Mouse (Mus musculus) spleen, adult 2 months (tissue): Measurements from ENCODE around the gene Gm20379. TPM values are rescaled to one million over a fixed set of nuclear protein-coding genes. Genes with fewer than 3 reads are reported as not detected.

ENCODE experiments used
- DNase-seq, 2 experiments: peaks; one replicate each; pipeline versions ENCODE4 v3.0.0 to v3.0.0-alpha.2; 2012 to 2021; ENCODE audit warnings: low spot score in 2 of 2, low read depth in 1 of 2
- H3K27ac ChIP-seq: fragments of 200-500 bp; 2 replicates; pipeline ENCODE4 v1.5.1; 2012; ENCODE audit warnings: low read length, inconsistent platforms; ENCODE audit not compliant: insufficient read depth
- H3K27me3 ChIP-seq: fragments of 200-500 bp; 2 replicates; pipeline ENCODE4 v1.6.1; 2012; ENCODE audit warnings: mild to moderate bottlenecking, moderate library complexity, low read length, inconsistent platforms; ENCODE audit not compliant: control insufficient read depth, insufficient read depth
- H3K36me3 ChIP-seq: fragments of 200-500 bp; 2 replicates; pipeline ENCODE4 v1.6.1; 2012; ENCODE audit warnings: mild to moderate bottlenecking, low read length, inconsistent platforms; ENCODE audit not compliant: control insufficient read depth, insufficient read depth
- H3K4me1 ChIP-seq: fragments of 200-500 bp; 2 replicates; pipeline ENCODE4 v1.6.1; 2011; ENCODE audit warnings: inconsistent platforms; ENCODE audit not compliant: control insufficient read depth, insufficient read depth, insufficient read length
- H3K4me3 ChIP-seq: fragments of 200-500 bp; 2 replicates; pipeline ENCODE4 v1.5.1; 2011; ENCODE audit warnings: mild to moderate bottlenecking, inconsistent platforms; ENCODE audit not compliant: insufficient read depth, insufficient read length; ENCODE audit errors: extremely low read depth
- CTCF ChIP-seq: fragments of 200-500 bp; IDR thresholded peaks from 2 replicates; pipeline ENCODE4 v1.5.1; 2011; ENCODE audit warnings: mild to moderate bottlenecking, inconsistent platforms; ENCODE audit not compliant: insufficient read depth, insufficient read length, insufficient replicate concordance; ENCODE audit errors: extremely low read depth
- POLR2A ChIP-seq: fragments of 200-500 bp; IDR thresholded peaks from 2 replicates; pipeline ENCODE4 v1.6.1; 2011; ENCODE audit warnings: low read depth, low read length, inconsistent platforms
- WGBS: fragments of 180-500 bp; shearing (Covaris S2); methylation state at CpG from one replicate; pipeline ENCODE4 v1.1.7; 2018; 5-methylcytosine and 5-hydroxymethylcytosine counted together
- polyA plus RNA-seq: library from polyadenylated mRNA; depleted of rRNA; stranded (reverse); fragments of >200 nt; gene quantifications from 2 replicates; pipeline ENCODE4 v1.2.3, GENCODE M21; 2012

The Gm20379 gene
- polyA plus RNA-seq, 1 experiment = not detected

DNA sequence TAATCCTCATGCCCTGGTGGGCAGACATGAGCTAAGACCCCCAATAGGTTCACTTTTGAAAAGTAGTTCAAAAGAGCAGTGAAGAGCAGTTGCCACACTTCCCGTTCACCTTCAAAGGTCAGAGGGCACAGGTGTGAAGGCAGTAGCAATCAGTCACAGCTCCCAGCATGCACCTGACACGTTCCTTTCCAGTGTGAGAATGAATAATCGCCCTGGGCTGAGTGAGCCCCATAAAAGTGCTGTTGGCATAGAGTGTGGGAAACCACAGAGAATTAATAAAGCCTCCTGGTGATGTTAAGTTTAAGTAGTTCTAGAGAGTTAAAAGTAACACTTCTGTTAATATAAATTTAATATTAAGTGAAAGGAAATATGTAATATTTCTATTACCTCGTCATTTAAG, 14.2 kb upstream of the Gm20379 start:
- TF ChIP-seq CTCF (no peak), POLR2A (no peak)
- Histone ChIP-seq H3K36me3 (peaks cover 2% of the 10 kb centered on the region; the same call in 1 of the 2 replicates), H3K4me1 (peaks cover 3% of the 10 kb centered on the region; the same call in 1 of the 2 replicates), H3K27me3 (no peaks in the 10 kb centered on the region), H3K4me3 (no peak overlapping the region), H3K27ac (no peak overlapping the region)
- 79% methylated on average over 4 of the region's 4 CpGs for WGBS
- no peak for DNase-seq

DNA sequence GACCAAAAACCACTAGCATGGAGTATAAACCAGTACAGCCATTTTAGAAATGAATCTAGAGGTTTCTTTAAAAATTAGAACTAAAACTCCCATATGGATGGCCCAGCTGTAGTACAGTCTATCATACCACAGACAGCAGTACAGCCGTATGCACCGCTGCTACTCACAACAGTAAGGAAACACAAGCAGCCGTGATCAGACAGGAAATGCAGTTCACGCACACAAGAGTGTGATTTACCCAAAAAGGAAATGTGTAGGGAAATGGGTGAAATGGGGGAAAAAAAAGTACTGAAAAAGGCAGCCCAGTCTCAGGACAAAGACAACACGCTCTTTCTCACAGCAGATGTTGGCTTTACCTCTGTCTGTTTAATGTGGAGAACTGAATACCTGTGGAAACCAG, 11.9 kb upstream of the Gm20379 start:
- 27% methylated on average over 5 of the region's 5 CpGs for WGBS

DNA sequence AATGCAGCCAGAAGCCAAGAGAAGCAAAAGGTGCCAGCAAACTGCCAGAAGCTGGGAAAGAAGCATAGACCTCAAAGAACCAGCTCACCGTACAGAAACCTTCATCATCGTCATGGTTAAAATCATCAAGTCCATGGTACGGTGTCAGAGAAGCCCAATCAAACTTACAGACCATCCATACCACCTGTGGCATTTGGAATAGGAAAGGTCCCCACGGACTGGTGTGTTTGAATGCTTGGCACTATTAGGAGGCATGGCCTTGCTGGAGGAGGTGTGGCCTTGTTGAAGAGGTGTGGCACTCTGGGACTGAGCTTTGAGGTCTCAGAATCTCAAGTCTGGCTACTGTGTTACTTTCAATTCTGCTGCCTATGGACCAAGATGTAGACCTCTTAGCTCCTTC, 9.3 kb upstream of the Gm20379 start:
- no peak for TF ChIP-seq POLR2A
- no peak for TF ChIP-seq CTCF
- 96% methylated on average over 4 of the region's 4 CpGs for WGBS

More for the DNA sequence above, 11.9 kb upstream of the Gm20379 start:
- Histone ChIP-seq H3K4me3 (no peak overlapping the region), H3K36me3 (peaks cover 4% of the 10 kb centered on the region), H3K4me1 (peaks cover 3% of the 10 kb centered on the region; the same call in 1 of the 2 replicates), H3K27ac (no peak overlapping the region), H3K27me3 (no peaks in the 10 kb centered on the region)
- TF ChIP-seq CTCF (no peak), POLR2A (no peak)
- DNase-seq = peak in 1 of 2 experiments; percentile 14

DNA sequence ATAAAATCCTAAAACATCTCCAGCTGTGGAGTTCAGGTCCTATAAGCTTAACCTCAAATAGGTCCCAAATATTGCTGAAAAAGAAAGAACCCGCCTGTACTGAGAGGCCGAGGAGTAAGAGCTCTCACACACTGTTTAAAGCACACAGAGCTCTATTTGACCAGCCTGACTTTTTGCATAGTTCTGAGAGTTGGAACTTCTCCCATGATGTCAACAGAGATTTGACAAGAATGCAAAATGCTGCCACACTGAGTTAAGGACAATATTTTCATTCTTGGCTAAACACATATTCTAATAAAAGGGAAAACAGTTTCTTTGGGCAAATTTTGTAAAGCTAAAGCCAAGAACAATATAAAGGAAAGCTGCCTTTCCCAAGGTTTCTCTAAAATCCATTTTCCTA, 8.8 kb upstream of the Gm20379 start:
- H3K27me3 ChIP-seq = no peaks in the 10 kb centered on the region
- no peak overlapping the region for H3K4me3 ChIP-seq
- peaks cover 3% of the 10 kb centered on the region; the same call in 1 of the 2 replicates for H3K4me1 ChIP-seq
- no peak for TF ChIP-seq CTCF
- TF ChIP-seq POLR2A = no peak
- no peak overlapping the region for H3K27ac ChIP-seq
- peaks cover 4% of the 10 kb centered on the region; the same call in 1 of the 2 replicates for H3K36me3 ChIP-seq
- no peak for DNase-seq
- 89% methylated on average over 2 of the region's 2 CpGs for WGBS

More for the DNA sequence above, 9.3 kb upstream of the Gm20379 start:
- no peak overlapping the region for H3K27ac ChIP-seq
- peaks cover 3% of the 10 kb centered on the region; the same call in 1 of the 2 replicates for H3K4me1 ChIP-seq
- no peaks in the 10 kb centered on the region for H3K27me3 ChIP-seq
- H3K4me3 ChIP-seq = no peak overlapping the region
- no peak for DNase-seq
- peaks cover 4% of the 10 kb centered on the region; the same call in 1 of the 2 replicates for H3K36me3 ChIP-seq

DNA sequence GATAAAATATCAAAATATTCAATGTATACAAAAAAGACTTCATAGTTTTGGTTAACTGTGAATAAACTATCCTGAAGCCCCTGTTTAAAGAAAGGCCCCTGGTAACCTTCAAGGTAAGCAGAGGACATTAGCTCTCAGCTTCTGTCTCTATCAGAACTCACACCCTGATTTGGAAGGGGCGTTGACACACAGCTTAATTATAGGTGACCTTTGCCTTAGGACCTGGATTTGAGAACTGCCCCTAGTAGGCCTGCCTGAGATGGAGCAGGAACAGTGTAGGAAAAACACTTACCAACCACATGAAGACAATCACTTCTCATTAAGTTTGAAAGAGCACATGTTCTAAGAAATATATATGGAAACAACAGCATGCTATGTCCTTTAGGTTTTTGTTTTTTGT, 6.3 kb upstream of the Gm20379 start:
- 92% methylated on average over 1 of the region's 1 CpGs for WGBS
- H3K36me3 ChIP-seq = peaks cover 4% of the 10 kb centered on the region; the same call in 1 of the 2 replicates
- H3K27ac ChIP-seq = no peak overlapping the region
- TF ChIP-seq CTCF = no peak
- TF ChIP-seq POLR2A = no peak
- no peaks in the 10 kb centered on the region; the same call in 1 of the 2 replicates for H3K4me1 ChIP-seq
- no peak for DNase-seq
- H3K4me3 ChIP-seq = no peak overlapping the region
- H3K27me3 ChIP-seq = no peaks in the 10 kb centered on the region

DNA sequence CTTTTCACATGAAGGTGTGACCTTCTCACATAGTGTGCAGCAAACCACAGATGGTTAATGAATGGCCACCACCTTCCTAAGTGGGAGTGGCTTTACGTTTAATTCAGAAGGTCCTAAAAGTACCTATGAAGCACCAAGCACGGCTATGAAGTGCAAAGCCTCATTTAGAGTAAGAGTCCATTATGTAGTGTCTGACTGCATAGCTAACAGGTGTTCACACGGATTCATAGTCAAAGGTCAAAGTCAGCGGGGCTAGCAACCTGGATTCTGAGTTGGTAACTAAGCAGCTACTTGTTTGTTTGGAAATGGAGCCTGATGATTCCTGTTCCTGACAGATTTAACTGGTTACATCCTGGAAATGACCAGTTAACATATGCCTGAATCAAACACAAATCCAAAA, 4.0 kb upstream of the Gm20379 start:
- H3K27ac ChIP-seq = no peak overlapping the region
- 90% methylated on average over 4 of the region's 4 CpGs for whole genome bisulfite sequencing
- no peak for DNase-seq

DNA sequence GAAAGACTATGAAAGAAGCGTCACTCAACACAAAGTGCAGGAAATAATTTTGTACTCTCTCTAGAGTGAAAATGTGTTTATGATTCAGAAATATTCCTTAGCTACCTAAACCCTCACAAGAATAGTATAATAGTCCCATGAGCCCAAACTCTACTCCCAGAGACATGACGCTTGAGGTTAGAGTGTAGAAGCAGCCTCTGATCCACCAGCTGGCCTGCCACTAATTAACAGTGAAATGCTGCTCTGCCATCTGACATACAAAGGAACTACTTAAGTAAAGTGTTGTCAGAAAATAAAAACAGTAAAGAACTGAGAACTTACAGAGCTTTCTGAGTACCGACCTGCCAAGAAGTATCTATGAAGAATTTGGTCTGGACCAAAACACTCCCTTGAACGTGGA, 3.3 kb upstream of the Gm20379 start:
- Histone ChIP-seq H3K4me1 (no peaks in the 10 kb centered on the region; the same call in 1 of the 2 replicates), H3K36me3 (peaks cover 6% of the 10 kb centered on the region; the same call in 1 of the 2 replicates), H3K27ac (no peak overlapping the region), H3K27me3 (no peaks in the 10 kb centered on the region), H3K4me3 (no peak overlapping the region)
- DNase-seq = no peak
- no peak for TF ChIP-seq POLR2A
- TF ChIP-seq CTCF = no peak
- WGBS = 91% methylated on average over 4 of the region's 4 CpGs

More for the DNA sequence above, 4.0 kb upstream of the Gm20379 start:
- Histone ChIP-seq H3K27me3 (no peaks in the 10 kb centered on the region), H3K4me3 (no peak overlapping the region), H3K36me3 (peaks cover 6% of the 10 kb centered on the region; the same call in 1 of the 2 replicates), H3K4me1 (no peaks in the 10 kb centered on the region; the same call in 1 of the 2 replicates)
- TF ChIP-seq CTCF (no peak), POLR2A (no peak)
